Mouse (Mus musculus) hindbrain, embryonic 16.5 days (tissue): Measurements from ENCODE around the gene Abcb6. TPM values are rescaled to one million over a fixed set of nuclear protein-coding genes. Genes with fewer than 3 reads are reported as not detected.
A peak's percentile ranks its signal among the peaks of the same experiment; 100 is the strongest.

Experiments
- ATAC-seq: fragments of 200-750 bp; cut with Nextera tagmentation; 2 replicates; pipeline ENCODE4 v1.8.0; 2017; ENCODE audit warnings: moderate TSS enrichment, moderate library complexity
- H3K27ac ChIP-seq: fragments of 300-500 bp; sonication (generic); 2 replicates; pipeline ENCODE4 v1.5.1; 2014; ENCODE audit warnings: low read depth, mild to moderate bottlenecking, control low read depth, low read length, moderate library complexity
- H3K27me3 ChIP-seq: fragments of 300-500 bp; sonication (generic); replicated peaks from 2 replicates; pipeline ENCODE4 v1.6.1; 2014; ENCODE audit warnings: low read length; ENCODE audit not compliant: control insufficient read depth, insufficient read depth
- H3K36me3 ChIP-seq: fragments of 300-500 bp; sonication (generic); 2 replicates; pipeline ENCODE4 v1.6.1; 2014; ENCODE audit warnings: mild to moderate bottlenecking, low read length, moderate library complexity, mixed read lengths; ENCODE audit not compliant: control insufficient read depth, insufficient read depth
- H3K4me1 ChIP-seq: fragments of 300-500 bp; sonication (generic); 2 replicates; pipeline ENCODE4 v1.6.1; 2014; ENCODE audit warnings: low read depth, low read length; ENCODE audit not compliant: control insufficient read depth, insufficient read depth
- H3K4me2 ChIP-seq: fragments of 300-500 bp; sonication (generic); 2 replicates; pipeline ENCODE4 v1.6.1; 2014; ENCODE audit warnings: mild to moderate bottlenecking, low read length, control low read depth, moderate library complexity
- H3K4me3 ChIP-seq: fragments of 300-500 bp; sonication (generic); 2 replicates; pipeline ENCODE4 v1.5.1; 2014; ENCODE audit warnings: mild to moderate bottlenecking, low read length, control low read depth, moderate library complexity
- H3K9ac ChIP-seq: fragments of 300-500 bp; sonication (generic); 2 replicates; pipeline ENCODE4 v1.6.1; 2014; ENCODE audit warnings: low read depth, mild to moderate bottlenecking, control low read depth, low read length, moderate library complexity
- H3K9me3 ChIP-seq: fragments of 300-500 bp; sonication (generic); 2 replicates; pipeline ENCODE4 v1.6.1; 2014; ENCODE audit warnings: mild to moderate bottlenecking, low read length, moderate library complexity; ENCODE audit not compliant: control insufficient read depth
- WGBS: fragments of 180-500 bp; shearing (Covaris S2); extraction: QIAGEN DNeasy Blood & Tissue Kit; methylation state at CpG from one replicate; pipeline ENCODE4 v1.1.7; 2014; 5-methylcytosine and 5-hydroxymethylcytosine counted together
- polyA plus RNA-seq: library from polyadenylated mRNA; unstranded; fragments of >200 nt; fragmentation: Nextera tagmentation; extraction: Ambion mirVana; gene quantifications from 2 replicates; pipeline ENCODE4 v1.2.1, GENCODE M21; 2015

The Abcb6 gene
- polyA plus RNA-seq, 1 experiment from 2014 or later = 53.9 TPM

- no peaks in the 10 kb centered on the region for H3K9me3 ChIP-seq
- H3K4me1 ChIP-seq = peaks cover 26% of the 10 kb centered on the region
- peak overlapping the region; percentile 95 for H3K4me3 ChIP-seq
- peak overlapping the region; percentile 92 for H3K4me2 ChIP-seq
- peak overlapping the region; percentile 99 for H3K27ac ChIP-seq
- H3K36me3 ChIP-seq = peaks cover 36% of the 10 kb centered on the region
- H3K27me3 ChIP-seq = no peaks in the 10 kb centered on the region
- WGBS = under 1% methylated on average over 52 of the region's 53 CpGs
- peak; percentile 16; the same call in 1 of the 2 replicates for ATAC-seq
- peak overlapping the region; percentile 98 for H3K9ac ChIP-seq
These were observed 38.6 kb downstream of the Abcb6 start for GRCm38 (mm10) chr1:75141486-75142190.

- Histone ChIP-seq H3K4me1 (peaks cover 26% of the 10 kb centered on the region), H3K27ac (peak overlapping the region; percentile 99; the same call in 1 of the 2 replicates), H3K36me3 (peaks cover 36% of the 10 kb centered on the region), H3K9me3 (no peaks in the 10 kb centered on the region), H3K27me3 (no peaks in the 10 kb centered on the region), H3K9ac (peak overlapping the region; percentile 98), H3K4me2 (peak overlapping the region; percentile 92), H3K4me3 (peak overlapping the region; percentile 95)
- 54% methylated on average over 4 of the region's 4 CpGs for WGBS
- ATAC-seq = no peak
These were observed 39.5 kb downstream of the Abcb6 start for GRCm38 (mm10) chr1:75140601-75141190.

GRCm38 (mm10) chr1:75138448-75138847, 41.7 kb downstream of the Abcb6 start:
- peaks cover 35% of the 10 kb centered on the region for H3K36me3 ChIP-seq

GRCm38 (mm10) chr1:75136730-75137129, 43.5 kb downstream of the Abcb6 start:
- ATAC-seq = no peak
- Histone ChIP-seq H3K27ac (no peak overlapping the region), H3K9ac (no peak overlapping the region), H3K36me3 (peaks cover 35% of the 10 kb centered on the region), H3K4me2 (no peak overlapping the region), H3K4me3 (no peak overlapping the region), H3K9me3 (no peaks in the 10 kb centered on the region), H3K4me1 (peaks cover 16% of the 10 kb centered on the region), H3K27me3 (no peaks in the 10 kb centered on the region)
- 80% methylated on average over 3 of the region's 3 CpGs for WGBS

More at GRCm38 (mm10) chr1:75138448-75138847, 41.7 kb downstream of the Abcb6 start:
- H3K9me3 ChIP-seq = no peaks in the 10 kb centered on the region
- 93% methylated on average over 2 of the region's 2 CpGs for WGBS
- no peaks in the 10 kb centered on the region for H3K27me3 ChIP-seq
- ATAC-seq = no peak
- H3K4me3 ChIP-seq = no peak overlapping the region
- no peak overlapping the region; the same call in 1 of the 2 replicates for H3K9ac ChIP-seq
- no peak overlapping the region for H3K27ac ChIP-seq
- no peak overlapping the region for H3K4me2 ChIP-seq
- peaks cover 16% of the 10 kb centered on the region for H3K4me1 ChIP-seq

GRCm38 (mm10) chr1:75136293-75136692, 43.9 kb downstream of the Abcb6 start:
- Histone ChIP-seq H3K4me3 (no peak overlapping the region), H3K4me1 (peaks cover 16% of the 10 kb centered on the region), H3K9ac (no peak overlapping the region), H3K27me3 (no peaks in the 10 kb centered on the region), H3K9me3 (no peaks in the 10 kb centered on the region), H3K27ac (no peak overlapping the region), H3K4me2 (no peak overlapping the region), H3K36me3 (peaks cover 35% of the 10 kb centered on the region)
- 90% methylated on average over 6 of the region's 6 CpGs for WGBS
- no peak for ATAC-seq

GRCm38 (mm10) chr1:75133421-75134207, 46.6 kb downstream of the Abcb6 start, which contains the start of gene Slc23a3:
Gene Slc23a3 (minus strand): TSS chr1:75133890.
- Histone ChIP-seq H3K27me3 (no peaks in the 10 kb centered on the region), H3K4me1 (no peaks in the 10 kb centered on the region), H3K4me2 (no peak within 1 kb of the TSS), H3K27ac (no peak within 1 kb of the TSS), H3K9ac (no peak within 1 kb of the TSS), H3K9me3 (no peaks in the 10 kb centered on the region), H3K36me3 (peaks cover 32% of the 10 kb centered on the region), H3K4me3 (no peak within 1 kb of the TSS)
- WGBS = 67% methylated on average over 12 of the region's 12 CpGs
- ATAC-seq = no peak

- H3K9ac ChIP-seq = no peak overlapping the region
- H3K27me3 ChIP-seq = no peaks in the 10 kb centered on the region
- no peak overlapping the region for H3K4me3 ChIP-seq
- H3K9me3 ChIP-seq = no peaks in the 10 kb centered on the region
- no peaks in the 10 kb centered on the region for H3K36me3 ChIP-seq
- H3K27ac ChIP-seq = no peak overlapping the region
- no peak for ATAC-seq
- WGBS = 83% methylated on average over 3 of the region's 3 CpGs
- H3K4me1 ChIP-seq = peaks cover 4% of the 10 kb centered on the region
- H3K4me2 ChIP-seq = no peak overlapping the region
These were observed 51.6 kb downstream of the Abcb6 start for GRCm38 (mm10) chr1:75128641-75129040.

GRCm38 (mm10) chr1:75125418-75125817, 54.8 kb downstream of the Abcb6 start:
- Histone ChIP-seq H3K9me3 (no peaks in the 10 kb centered on the region), H3K27ac (peak overlapping the region; percentile 96; the same call in 1 of the 2 replicates), H3K4me1 (peaks cover 4% of the 10 kb centered on the region), H3K4me2 (peak overlapping the region; percentile 69), H3K4me3 (peak overlapping the region; percentile 74), H3K9ac (peak overlapping the region; percentile 75; the same call in 1 of the 2 replicates), H3K36me3 (no peaks in the 10 kb centered on the region), H3K27me3 (no peaks in the 10 kb centered on the region)
- ATAC-seq = no peak
- whole genome bisulfite sequencing = 35% methylated on average over 5 of the region's 5 CpGs
